Mouse (Mus musculus) bone marrow, adult 2 months (tissue): Measurements from ENCODE around the gene Gpx1.

Source experiments
- CTCF ChIP-seq: fragments of 200-500 bp; IDR thresholded peaks from 2 replicates; pipeline ENCODE4 v1.5.1; 2011; ENCODE audit warnings: low read length, control low read depth; ENCODE audit not compliant: control insufficient read depth, insufficient read depth
- POLR2A ChIP-seq: fragments of 200-500 bp; IDR thresholded peaks from 2 replicates; pipeline ENCODE4 v1.6.1; 2011; ENCODE audit warnings: low read depth, mild to moderate bottlenecking, control low read depth, low read length, borderline replicate concordance; ENCODE audit not compliant: control insufficient read depth

- TF ChIP-seq CTCF, result no peak
- TF ChIP-seq POLR2A, result no peak
Observed at GRCm38 (mm10) chr9:108308141-108308540, 30.6 kb upstream of the Gpx1 start.
